Mouse (Mus musculus) liver, embryonic 14.5 days (tissue): Measurements from ENCODE around the gene Hand2.

Experiments used
- CTCF ChIP-seq: IDR thresholded peaks from 2 replicates; pipeline ENCODE4 v1.5.1; 2016; ENCODE audit warnings: antibody characterized with exemption, low read depth, control low read depth
- EP300 ChIP-seq: IDR thresholded peaks from 2 replicates; pipeline ENCODE4 v1.6.1; 2016; ENCODE audit warnings: antibody characterized with exemption, low read depth

DNA sequence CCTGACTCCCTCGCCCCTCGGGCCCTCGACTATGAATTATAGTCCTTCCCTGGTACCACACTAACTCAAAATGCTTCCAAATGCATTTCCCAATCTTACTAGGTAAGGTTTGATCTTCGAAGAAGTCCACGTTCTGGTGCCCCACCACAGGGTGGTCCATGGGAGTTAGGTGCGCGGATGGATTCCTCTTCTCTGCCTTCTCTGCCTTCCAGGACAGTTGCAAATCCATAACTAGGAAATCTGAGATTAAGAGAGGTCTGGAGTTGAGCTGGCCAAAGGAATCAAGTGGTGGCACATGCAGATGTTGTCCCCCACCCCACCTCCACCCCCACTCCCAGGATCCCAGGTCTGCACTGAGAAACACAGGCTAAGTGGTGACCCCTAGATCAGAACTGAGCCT lies 25.6 kb downstream of the Hand2 start:
- no peak for TF ChIP-seq CTCF
- TF ChIP-seq EP300, result no peak
